Mouse (Mus musculus): Measurements from ENCODE around the gene Usp21.
A peak's percentile ranks its signal among the peaks of the same experiment; 100 is the strongest.
"Not testable (repeated sequence)": the region's sequence is repeated elsewhere in the genome, so short reads cannot be mapped to it uniquely, and the experiment has no call there.

Usp21 gene

GRCm38 (mm10) chr1:171287136-171288081 lies at the start of gene Usp21:
Gene Usp21 (minus strand): TSS chr1:171287991.
- DNase-seq (ENCODE audit: low spot score): peak; percentile 93

DNA sequence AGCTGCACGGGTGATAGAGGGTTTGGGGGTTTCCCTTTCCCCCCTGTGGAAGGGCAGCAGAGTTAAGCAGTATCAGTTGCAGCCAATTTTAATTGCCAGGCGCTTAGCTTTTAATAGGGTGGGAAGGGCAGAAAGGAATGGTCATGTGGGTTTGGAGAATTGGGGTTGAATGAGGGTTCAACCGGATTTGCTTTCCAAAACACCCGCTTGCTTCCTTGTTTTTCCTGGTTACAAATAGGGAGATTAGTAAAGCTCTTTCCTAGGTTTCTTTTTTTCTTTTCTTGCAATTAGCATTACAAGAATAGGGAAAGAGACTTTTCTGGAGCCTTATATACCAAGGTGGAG lies 42.4 kb upstream of the Usp21 start:
- no peak for DNase-seq (ENCODE audit: low spot score)

GRCm38 (mm10) chr1:171329433-171330215 lies 41.8 kb upstream of the Usp21 start:
- DNase-seq (ENCODE audit: low spot score): peak; percentile 32

- peak; percentile 91 for DNase-seq (ENCODE audit: low spot score)
These were observed 41.1 kb upstream of the Usp21 start, which contains the start of gene Dedd for GRCm38 (mm10) chr1:171328839-171329432. Gene Dedd (plus strand): TSS chr1:171329145.

DNA sequence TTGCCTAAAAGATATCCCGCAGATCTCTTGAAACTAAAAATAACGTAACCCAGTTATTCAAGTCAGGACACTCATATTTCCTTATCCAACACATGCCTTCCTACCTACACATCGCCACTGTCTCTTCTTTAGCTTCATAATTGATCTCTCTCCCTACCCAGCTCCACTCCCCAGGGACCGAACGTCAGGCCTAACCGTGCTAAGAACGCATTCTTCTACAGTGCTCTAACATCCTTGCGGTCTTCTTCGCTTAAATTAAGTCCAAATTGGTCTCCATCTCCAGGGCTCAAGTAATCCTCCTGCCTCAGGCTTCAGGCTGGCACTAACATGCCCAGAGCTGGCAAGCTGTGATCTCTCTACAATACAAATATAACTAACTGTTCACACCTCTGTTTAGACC lies 40.5 kb upstream of the Usp21 start:
- no peak for DNase-seq (ENCODE audit: low spot score)

GRCm38 (mm10) chr1:171326588-171326987 lies 38.8 kb upstream of the Usp21 start:
- not testable (repeated sequence) for DNase-seq (ENCODE audit: low spot score)

DNA sequence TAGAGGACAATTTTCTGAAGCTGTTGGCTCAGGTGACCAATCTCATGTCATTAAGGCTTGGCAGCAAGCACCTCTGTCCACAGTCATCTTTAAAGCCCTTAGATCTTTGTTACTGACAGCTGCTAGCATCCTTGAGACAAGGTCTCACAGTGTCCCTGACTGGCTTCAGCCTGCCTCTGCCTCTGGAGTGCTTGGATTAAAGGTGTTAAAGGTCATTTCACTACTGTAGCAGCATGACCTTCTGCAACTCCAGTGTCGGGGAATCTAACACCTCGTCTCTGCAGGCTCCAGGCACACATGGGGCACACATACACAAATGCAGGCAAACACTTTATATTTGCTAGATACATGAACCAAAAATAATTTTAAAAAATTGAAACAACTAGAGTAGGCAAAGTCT lies 37.8 kb upstream of the Usp21 start:
- no peak for DNase-seq (ENCODE audit: low spot score)

DNA sequence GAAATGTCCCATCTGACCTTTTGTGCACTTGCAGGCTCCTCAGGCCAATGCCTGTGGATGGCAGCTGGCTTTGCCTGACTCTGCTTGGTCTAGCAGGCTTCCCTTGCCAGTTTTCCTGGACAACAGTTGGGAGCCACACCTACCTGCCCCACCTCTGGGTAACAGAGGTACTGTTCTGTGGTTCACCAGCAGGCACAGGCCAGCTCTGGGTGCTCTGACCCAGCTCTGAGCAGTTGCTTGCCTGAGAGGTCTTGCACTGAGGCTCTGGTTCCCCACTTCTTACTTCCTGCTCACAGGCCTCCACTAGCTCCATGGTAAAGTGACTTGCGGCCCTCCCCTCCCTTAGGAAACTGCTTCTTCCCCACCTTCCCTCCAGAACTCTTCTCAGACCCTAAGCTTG lies 34.2 kb upstream of the Usp21 start:
- DNase-seq (ENCODE audit: low spot score): no peak

- peak; percentile 46 for DNase-seq (ENCODE audit: low spot score)
These were observed 33.6 kb upstream of the Usp21 start for GRCm38 (mm10) chr1:171321415-171321814.

GRCm38 (mm10) chr1:171320151-171320550 lies 32.4 kb upstream of the Usp21 start:
- no peak for DNase-seq (ENCODE audit: low spot score)

DNA sequence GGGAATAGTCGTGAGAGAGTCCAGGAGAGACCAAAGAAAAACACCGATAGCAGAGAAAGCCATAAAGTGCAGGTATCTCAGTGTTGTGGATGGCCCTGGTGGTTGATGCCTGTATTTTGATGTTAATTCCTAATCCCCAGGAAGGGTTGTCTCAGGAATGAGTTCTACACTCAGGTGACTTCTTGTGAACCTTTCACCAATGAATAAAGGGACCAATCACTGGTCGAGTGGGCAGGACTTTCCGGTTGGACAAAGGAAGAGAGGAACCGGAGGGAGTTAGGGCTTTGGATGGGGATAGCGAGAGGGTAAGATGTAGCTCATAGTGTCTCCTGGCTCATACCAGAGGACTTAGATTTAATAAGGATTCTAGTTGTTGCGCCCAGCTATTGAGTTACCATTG lies 32.0 kb upstream of the Usp21 start:
- DNase-seq (ENCODE audit: low spot score): no peak

GRCm38 (mm10) chr1:171309321-171309720 lies 21.5 kb upstream of the Usp21 start:
- DNase-seq (ENCODE audit: low spot score): no peak

DNA sequence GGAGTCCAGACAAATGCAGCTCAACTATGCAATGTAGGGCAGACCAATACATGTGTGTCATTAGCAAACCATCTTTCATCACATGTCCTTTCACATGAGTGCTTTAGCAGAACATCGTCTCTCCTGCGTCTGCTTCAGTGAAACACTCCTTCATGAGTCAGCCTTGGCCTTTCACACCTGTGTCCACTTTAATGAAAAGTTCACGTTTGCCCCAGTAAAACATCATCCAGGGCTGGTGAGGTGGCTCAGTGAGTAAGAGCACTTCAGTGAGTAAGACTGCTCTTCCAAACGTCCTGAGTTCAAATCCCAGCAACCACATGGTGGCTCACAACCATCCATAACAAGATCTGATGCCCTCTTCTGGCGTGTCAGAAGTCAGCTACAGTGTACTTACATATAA lies 18.4 kb upstream of the Usp21 start:
- DNase-seq (ENCODE audit: low spot score): not testable (repeated sequence)

- no peak for DNase-seq (ENCODE audit: low spot score)
These were observed 10.4 kb upstream of the Usp21 start for GRCm38 (mm10) chr1:171298226-171298625.

- DNase-seq (ENCODE audit: low spot score): no peak
These were observed 7.2 kb upstream of the Usp21 start for GRCm38 (mm10) chr1:171295063-171295402.

GRCm38 (mm10) chr1:171294298-171295062 lies 6.7 kb upstream of the Usp21 start, which contains the start of gene Ufc1:
Gene Ufc1 (minus strand): TSS chr1:171295024.
- DNase-seq (ENCODE audit: low spot score): peak; percentile 82

DNA sequence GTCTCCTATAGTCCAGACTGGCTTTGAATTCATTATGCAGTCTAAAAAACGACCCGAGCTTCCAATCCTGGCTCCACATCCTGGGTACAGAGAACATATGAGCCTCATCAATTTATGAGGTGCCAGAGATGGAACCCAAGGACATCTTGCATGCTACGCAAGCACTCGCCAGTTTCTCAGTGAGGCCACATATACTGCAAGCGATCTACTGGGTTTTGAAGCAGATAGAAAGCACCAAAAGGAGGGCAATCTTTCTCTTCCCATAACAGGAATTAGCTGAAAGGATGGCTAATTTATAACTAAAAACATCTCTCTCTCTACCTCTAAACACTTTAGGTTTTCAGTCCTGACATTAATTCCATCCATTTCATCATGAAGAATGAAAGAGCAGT lies 6.1 kb upstream of the Usp21 start:
- DNase-seq (ENCODE audit: low spot score): no peak

GRCm38 (mm10) chr1:171293351-171293750 lies 5.6 kb upstream of the Usp21 start:
- no peak for DNase-seq (ENCODE audit: low spot score)

DNA sequence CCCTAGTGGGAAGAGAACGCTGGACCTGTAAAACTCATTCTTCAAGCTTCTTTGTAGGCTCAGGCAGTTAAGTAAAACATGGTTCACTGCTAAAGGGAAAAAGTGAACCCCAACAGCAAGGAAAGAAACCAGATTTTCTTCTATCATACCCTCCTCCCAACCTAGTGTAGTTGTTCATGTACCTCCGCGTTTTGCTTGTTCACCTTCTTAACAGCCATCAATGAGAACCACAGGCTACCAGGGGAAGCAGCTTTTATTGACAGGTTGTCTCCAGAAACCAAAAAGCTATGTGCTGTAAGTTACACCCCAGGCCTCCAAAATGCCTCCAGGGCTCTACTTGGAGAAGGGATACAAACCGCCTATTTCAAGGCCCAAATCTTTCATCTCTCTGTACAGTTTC lies 537 bp upstream of the Usp21 start:
- no peak for DNase-seq (ENCODE audit: low spot score)

DNA sequence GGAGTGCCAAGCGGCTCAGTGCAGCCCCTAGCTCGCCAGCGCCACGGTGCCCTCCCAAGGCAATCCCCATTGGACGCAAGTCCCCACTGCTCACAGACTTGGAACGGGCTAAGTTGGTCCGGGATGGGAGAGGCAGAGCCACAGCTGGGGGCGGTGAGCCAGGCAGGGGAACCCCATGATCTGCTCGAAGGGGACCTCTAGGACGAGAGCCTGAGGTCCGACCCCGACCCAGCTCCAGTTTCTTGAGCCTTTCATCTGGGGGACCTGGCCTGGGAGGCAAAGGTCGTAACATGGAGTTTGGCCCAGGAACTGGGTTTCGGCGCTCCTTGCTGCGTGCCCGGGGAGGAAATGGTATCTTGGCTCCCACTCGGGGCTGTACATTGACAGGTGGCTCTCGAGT lies 1.3 kb downstream of the Usp21 start:
- no peak for DNase-seq (ENCODE audit: low spot score)

DNA sequence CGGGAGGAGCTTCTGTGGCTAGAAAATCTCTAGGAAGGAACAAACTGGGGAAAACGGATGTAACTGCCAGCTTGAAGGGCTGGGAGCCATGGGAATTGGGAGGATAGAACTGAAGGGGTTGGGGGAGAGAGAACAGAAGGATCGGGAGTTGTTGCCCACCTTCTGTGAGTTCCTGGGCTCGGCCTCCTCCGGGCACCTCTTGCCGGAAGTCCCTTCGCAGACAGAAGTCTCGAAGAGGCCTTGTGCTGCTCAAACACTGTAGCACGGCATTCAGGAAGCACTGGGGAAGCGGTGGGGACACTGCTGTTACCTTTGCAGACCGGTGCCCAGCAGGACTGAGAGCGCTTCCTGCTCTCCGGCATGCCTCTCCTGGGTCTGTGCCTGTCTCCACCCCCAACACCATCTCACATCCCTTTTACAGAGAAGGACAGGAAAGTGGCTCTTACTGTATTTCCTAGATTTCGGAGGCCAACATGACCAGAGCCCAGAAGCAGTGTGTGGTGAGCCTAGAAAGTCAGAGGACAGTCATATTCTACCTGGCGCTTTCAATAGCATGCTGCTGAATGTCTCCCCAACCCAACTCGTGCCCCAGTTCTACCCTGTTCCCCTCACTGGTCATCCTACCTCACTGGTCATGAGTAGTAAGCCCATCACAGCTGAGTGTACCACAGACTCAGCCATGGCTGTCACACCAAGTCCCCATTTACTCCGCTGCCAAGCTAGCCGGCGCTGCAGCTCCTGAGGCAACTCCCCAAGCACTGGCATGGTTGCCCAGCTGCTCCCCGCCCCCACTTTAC lies 2.5 kb downstream of the Usp21 start:
- no peak for DNase-seq (ENCODE audit: low spot score)

Measured in T-cell, adult 2 months (primary cell).